Mouse (Mus musculus): ENCODE results near the gene Vmn1r191.
"Not testable (repeated sequence)": the region's sequence is repeated elsewhere in the genome, so short reads cannot be mapped to it uniquely, and the experiment has no call there.

GRCm38 (mm10) chr13:22223060-22223459 is 39.3 kb upstream of the Vmn1r191 start, which contains the start of gene Vmn1r193:
- TF ChIP-seq CTCF, EP300 (IDR thresholded peaks at IDR 0.05; ENCODE audit: low read depth): not testable (repeated sequence)

Measured in liver, embryonic 14.5 days (tissue).